Mouse (Mus musculus) colon, adult 2 months (tissue): ENCODE results near the gene Gast. TPM values are rescaled to one million over a fixed set of nuclear protein-coding genes. Genes with fewer than 3 reads are reported as not detected.

Experiments
- polyA plus RNA-seq: library from polyadenylated mRNA; depleted of rRNA; stranded (reverse); fragments of >200 nt; gene quantifications from 2 replicates; pipeline ENCODE4 v1.2.3, GENCODE M21; 2012; rRNA removed

Gene Gast
- not detected in 2 replicates for polyA plus RNA-seq

GRCm38 (mm10) chr11:100333944-100334457 is at the start of gene Gast:
Gene Gast, plus strand, starts transcription at chr11:100334407.

GRCm38 (mm10) chr11:100319492-100320171 is 14.6 kb upstream of the Gast start, which contains the start of gene Eif1:
Gene Eif1, plus strand, starts transcription at chr11:100319885.

GRCm38 (mm10) chr11:100355972-100356818 is 22.0 kb downstream of the Gast start, which contains the start of gene Hap1:
Gene Hap1, minus strand, starts transcription at chr11:100356128.

Other genes starting within 250 kb of the Gast start
- gene Krt32, start 246.2 kb upstream of the Gast start, polyA plus RNA-seq = not detected in 2 replicates
- not detected in 2 replicates for gene Krt35, start 238.2 kb upstream of the Gast start, polyA plus RNA-seq
- gene Krt36, start 228.8 kb upstream of the Gast start, polyA plus RNA-seq = 0.98 and 1.9 TPM in 2 replicates
- gene Krt13, start 212.8 kb upstream of the Gast start, polyA plus RNA-seq = 0.08 and 0.31 TPM in 2 replicates
- gene Krt15, start 198.5 kb upstream of the Gast start, polyA plus RNA-seq = 0.41 and 0.70 TPM in 2 replicates
- 4,854 and 4,867 TPM in 2 replicates for gene Krt19, start 185.7 kb upstream of the Gast start, polyA plus RNA-seq
- not detected in 2 replicates for gene Krt9, start 141.2 kb upstream of the Gast start, polyA plus RNA-seq
- gene Krt14, start 126.9 kb upstream of the Gast start, polyA plus RNA-seq = 1.2 and 1.8 TPM in 2 replicates
- gene Krt16, start 85.5 kb upstream of the Gast start, polyA plus RNA-seq = 0.43 TPM in 1 of 2 replicates, not detected in the other
- 15.9 and 16.8 TPM in 2 replicates for gene Krt17, start 73.4 kb upstream of the Gast start, polyA plus RNA-seq
- 0.14 TPM in 1 of 2 replicates, not detected in the other for gene Krt42, start 64.5 kb upstream of the Gast start, polyA plus RNA-seq
- 95.0 and 110 TPM in 2 replicates for gene Eif1, start 14.5 kb upstream of the Gast start, polyA plus RNA-seq
- 5.7 and 5.8 TPM in 2 replicates for gene Hap1, start 21.7 kb downstream of the Gast start, polyA plus RNA-seq
- 522 and 536 TPM in 2 replicates for gene Jup, start 63.4 kb downstream of the Gast start, polyA plus RNA-seq
- gene P3h4, start 80.4 kb downstream of the Gast start, polyA plus RNA-seq = 27.1 and 30.5 TPM in 2 replicates
- gene Fkbp10, start 81.3 kb downstream of the Gast start, polyA plus RNA-seq = 30.2 and 37.3 TPM in 2 replicates
- gene Nt5c3b, start 107.4 kb downstream of the Gast start, polyA plus RNA-seq = 17.8 and 21.2 TPM in 2 replicates
- gene Klhl10, start 107.5 kb downstream of the Gast start, polyA plus RNA-seq = 0.10 and 0.23 TPM in 2 replicates
- 2.7 and 3.9 TPM in 2 replicates for gene Klhl11, start 138.3 kb downstream of the Gast start, polyA plus RNA-seq
- 144 and 146 TPM in 2 replicates for gene Acly, start 193.6 kb downstream of the Gast start, polyA plus RNA-seq
- 0.30 and 0.68 TPM in 2 replicates for gene Ttc25, start 211.2 kb downstream of the Gast start, polyA plus RNA-seq
- gene Cnp, start 240.5 kb downstream of the Gast start, polyA plus RNA-seq = 31.3 and 31.6 TPM in 2 replicates